Mouse (Mus musculus): ENCODE data around the gene Tex50. TPM values are rescaled to one million over a fixed set of nuclear protein-coding genes. Genes with fewer than 3 reads are reported as not detected.
"Not testable (repeated sequence)": the region's sequence is repeated elsewhere in the genome, so short reads cannot be mapped to it uniquely, and the experiment has no call there.

Gene Tex50
- not detected for total RNA-seq (2021)

GRCm38 (mm10) chr1:161159214-161159613 is at the start of gene Tex50:
Gene Tex50 (minus strand): TSS chr1:161159314.
- DNase-seq (ENCODE audit: extremely low spot score in 1 of 2, low spot score in 1 of 2), result no peak

DNA sequence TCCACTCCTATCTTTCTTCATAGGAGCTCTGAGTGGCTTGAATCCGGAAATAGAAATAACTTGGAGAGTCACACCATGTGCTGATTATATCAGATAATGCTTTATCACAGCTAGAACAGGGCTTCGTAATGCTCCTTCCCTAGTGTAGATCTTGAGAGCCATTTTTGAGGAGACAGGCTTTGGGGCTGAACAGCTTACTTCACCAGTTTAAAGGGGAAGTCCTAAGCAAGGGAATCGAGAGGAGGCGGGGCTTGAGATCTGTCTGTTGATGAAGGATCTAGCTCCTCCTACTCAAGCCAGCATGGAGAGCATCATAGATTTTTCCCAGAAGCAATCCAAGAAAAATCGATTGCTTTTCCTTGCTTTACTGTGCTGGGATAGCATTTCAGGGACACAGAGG is 40.7 kb upstream of the Tex50 start:
- DNase-seq (ENCODE audit: extremely low spot score in 1 of 2, low spot score in 1 of 2), result no peak

DNA sequence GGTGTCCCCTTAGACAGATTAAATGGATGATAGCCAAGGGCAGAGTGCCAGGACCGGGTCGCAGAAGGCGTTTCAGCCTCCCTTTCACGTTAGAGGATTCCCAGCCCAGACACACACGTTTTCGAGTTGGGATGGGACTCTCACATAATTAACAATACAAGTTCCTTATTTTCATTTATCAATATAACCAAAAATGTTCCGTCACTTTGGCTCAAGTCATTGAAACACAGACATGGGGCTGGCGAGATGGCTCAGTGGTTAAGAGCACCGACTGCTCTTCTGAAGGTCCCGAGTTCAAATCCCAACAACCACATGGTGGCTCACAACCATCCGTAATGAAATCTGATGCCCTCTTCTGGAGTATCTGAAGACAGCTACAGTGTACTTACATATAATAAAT is 37.2 kb upstream of the Tex50 start:
- not testable (repeated sequence) for DNase-seq (ENCODE audit: extremely low spot score in 1 of 2, low spot score in 1 of 2)

GRCm38 (mm10) chr1:161195541-161196351 is 36.6 kb upstream of the Tex50 start:
- peak; percentile 21 to 59 for DNase-seq (ENCODE audit: extremely low spot score in 1 of 2, low spot score in 1 of 2)

- no peak for DNase-seq (ENCODE audit: extremely low spot score in 1 of 2, low spot score in 1 of 2)
Observed at GRCm38 (mm10) chr1:161190253-161190910, 31.3 kb upstream of the Tex50 start.

DNA sequence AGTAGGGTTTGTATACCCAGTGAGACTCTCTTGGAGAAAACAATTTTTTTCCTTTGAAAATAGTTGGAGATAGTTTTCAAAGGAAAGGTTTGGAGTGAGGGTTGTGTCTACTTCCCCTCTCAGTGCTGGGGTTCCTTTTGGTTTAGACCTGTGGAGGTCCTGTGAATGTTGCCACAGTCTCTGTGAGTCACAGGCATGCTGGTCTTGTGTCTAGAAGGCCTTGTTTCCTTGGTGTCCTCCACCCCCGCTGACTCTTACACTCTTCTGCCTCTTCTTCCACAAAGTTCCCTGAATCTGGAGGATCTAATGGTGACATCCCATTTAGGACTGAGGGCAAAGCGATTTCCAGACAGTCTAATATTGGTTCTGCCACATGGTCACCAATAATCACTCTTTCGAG is 26.3 kb upstream of the Tex50 start:
- DNase-seq (ENCODE audit: extremely low spot score in 1 of 2, low spot score in 1 of 2), result no peak

DNA sequence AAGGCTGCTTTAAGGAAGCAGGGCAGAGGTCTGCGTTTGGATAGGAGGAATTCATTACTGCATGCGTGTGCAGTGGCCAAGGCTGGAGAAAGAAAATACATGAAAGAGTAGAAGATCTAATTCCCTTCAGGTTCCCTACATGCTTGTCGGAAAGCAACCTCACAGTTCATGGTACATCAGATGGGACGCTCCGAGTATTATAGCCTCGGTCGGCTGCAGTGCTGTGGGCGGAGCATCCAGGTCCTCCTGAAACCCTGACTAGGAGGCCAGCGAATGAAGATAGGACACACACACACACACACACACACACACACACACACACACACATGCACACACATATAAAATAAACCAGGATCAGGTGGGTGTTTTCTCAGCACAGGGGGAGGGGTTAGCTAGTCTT is 24.6 kb upstream of the Tex50 start:
- DNase-seq (ENCODE audit: extremely low spot score in 1 of 2, low spot score in 1 of 2), result no peak

DNA sequence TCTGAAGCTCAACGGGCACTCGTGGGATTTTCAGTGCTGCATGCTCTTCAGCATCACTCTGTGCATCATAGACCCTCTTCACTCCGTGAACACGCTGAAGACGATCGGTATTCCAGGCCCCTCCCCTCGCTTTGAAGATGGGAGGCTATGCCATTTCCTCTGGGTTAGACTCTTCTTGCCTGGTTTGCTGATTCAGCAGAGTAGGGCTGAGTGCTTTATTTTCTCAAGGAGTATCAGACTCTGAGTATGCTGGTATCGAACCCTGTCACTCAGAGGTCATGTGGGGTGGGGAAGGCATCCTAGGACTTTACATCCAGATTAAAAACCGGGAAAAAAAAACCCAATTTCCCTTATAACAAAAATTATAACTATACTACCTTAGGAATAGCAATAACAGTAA is 23.3 kb upstream of the Tex50 start:
- DNase-seq (ENCODE audit: extremely low spot score in 1 of 2, low spot score in 1 of 2), result no peak

DNA sequence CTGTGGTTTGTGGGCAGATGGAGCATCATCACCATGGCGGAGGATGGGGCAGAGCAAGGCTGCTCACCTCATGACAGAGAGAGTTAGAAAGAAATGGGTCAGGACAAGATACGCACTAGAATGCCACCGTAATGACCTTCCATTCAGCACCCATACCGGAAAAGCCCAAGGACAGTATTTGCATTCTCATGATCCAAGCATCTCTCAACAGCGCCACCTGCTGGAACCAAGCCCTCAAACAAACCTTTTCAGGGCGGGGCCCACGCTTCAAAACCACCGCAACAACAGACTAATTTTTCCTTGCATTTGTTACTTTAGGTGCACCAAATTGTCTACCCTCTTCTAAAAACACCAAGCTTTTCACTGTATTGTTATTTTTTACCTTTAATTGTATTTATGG is 21.6 kb upstream of the Tex50 start:
- peak in 1 of 2 experiments; percentile 71 for DNase-seq (ENCODE audit: extremely low spot score in 1 of 2, low spot score in 1 of 2)

DNA sequence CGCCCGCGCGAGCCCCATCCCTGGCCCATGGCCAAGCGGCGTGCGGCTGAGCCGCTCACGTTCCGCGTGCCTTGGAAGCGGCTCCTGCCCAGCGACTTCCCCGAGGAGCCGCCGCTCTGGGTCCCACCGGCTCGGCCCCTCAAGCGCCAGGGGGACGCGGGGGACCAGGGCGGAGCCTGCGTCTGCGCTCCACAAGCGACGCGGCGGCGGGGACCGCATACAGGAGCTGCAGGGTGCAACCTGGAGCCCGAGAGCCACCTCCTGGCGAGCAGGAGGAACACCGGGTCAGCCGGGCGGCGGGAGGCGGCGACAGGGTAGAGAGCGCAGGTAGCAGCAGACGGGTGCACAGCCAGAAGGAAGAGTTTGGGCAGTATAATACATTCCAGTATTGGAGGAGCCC is 11.5 kb upstream of the Tex50 start:
- peak; percentile 54 to 57 for DNase-seq (ENCODE audit: extremely low spot score in 1 of 2, low spot score in 1 of 2)

DNA sequence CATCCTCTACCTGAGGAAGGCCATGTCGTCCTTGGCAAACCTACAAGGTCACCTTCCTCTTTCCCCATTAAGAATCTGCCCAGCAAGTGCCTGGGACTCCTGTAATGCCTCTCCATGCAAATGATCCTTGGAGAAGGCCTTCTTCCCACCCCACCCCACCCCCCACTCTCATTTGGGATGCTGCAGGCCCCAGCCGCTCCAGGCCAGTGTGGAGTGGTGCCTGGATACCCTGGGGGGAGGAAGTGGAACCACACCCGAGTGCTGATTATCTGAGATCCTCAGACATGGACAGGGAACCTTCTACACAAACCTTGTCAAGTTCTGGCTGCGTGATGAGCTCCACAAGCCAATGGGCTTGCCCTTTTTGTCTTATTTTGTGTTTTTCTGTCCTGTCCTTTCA is 1.2 kb upstream of the Tex50 start:
- no peak for DNase-seq (ENCODE audit: extremely low spot score in 1 of 2, low spot score in 1 of 2)

DNA sequence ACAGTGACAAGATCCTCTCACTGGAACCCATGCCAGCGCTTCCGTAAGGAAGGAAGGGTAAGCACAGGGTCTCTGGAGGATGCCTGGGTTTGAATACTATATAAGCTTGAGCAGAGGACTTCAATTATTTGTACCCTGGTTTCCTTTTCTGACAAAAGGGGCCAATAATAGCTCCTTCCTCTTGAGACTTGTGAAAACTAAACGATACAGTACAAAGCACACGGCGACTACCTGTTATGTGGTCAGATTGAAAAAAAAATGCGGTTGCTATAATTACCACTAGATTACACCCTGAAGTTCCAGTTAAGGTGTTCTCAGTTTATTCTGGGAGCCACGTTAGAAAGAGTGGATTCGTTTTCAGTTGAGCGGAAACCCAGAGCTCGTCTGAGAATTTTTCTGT is 2.6 kb downstream of the Tex50 start:
- no peak for DNase-seq (ENCODE audit: extremely low spot score in 1 of 2, low spot score in 1 of 2)

DNA sequence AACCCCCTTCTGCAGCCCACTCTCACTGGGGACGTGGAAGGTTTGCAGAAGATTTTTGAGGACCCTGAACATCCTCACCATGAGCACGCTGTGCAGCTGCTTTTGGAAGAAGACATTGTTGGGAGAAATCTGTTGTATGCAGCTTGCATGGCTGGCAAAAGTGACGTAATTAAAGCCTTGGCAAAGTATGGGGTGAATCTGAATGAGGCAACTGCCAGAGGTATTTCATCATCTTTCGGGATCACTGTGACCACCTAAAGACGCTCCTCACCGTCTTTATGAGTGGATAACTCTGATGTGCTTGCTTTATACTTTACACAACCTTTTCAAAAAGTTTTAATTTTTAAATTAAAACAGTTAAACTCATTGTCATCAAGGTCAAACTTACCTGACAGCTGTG is 8.0 kb downstream of the Tex50 start:
- DNase-seq (ENCODE audit: extremely low spot score in 1 of 2, low spot score in 1 of 2), result no peak

GRCm38 (mm10) chr1:161147888-161148287 is 11.2 kb downstream of the Tex50 start:
- DNase-seq (ENCODE audit: extremely low spot score in 1 of 2, low spot score in 1 of 2), result no peak

DNA sequence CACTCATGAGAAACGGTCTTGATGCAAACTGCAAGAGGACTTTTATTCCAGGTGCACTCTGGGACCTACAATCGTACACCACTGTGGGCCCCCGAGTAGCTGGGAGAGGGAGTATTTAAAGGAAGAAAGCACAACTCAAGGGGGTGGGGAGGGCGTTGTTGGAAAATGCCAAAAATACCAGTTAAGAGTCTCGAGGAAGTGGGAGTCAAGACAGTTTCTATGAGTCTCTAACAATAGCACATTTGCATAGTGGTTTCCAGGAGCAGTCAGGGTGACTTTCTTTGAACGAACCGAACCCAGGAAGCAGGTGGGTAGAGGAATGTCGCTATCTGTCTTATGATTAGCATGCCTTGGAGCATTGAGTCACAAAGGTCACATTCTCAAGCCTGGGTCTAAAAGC is 13.5 kb downstream of the Tex50 start:
- not testable (repeated sequence) for DNase-seq (ENCODE audit: extremely low spot score in 1 of 2, low spot score in 1 of 2)

GRCm38 (mm10) chr1:161143216-161143615 is 15.9 kb downstream of the Tex50 start:
- peak in 1 of 2 experiments; percentile 5 for DNase-seq (ENCODE audit: extremely low spot score in 1 of 2, low spot score in 1 of 2)

GRCm38 (mm10) chr1:161142531-161143159 is 16.5 kb downstream of the Tex50 start, which contains the start of gene Ankrd45:
Gene Ankrd45 (plus strand): TSS chr1:161142691.
- DNase-seq (ENCODE audit: extremely low spot score in 1 of 2, low spot score in 1 of 2), result peak; percentile 39 to 54

DNA sequence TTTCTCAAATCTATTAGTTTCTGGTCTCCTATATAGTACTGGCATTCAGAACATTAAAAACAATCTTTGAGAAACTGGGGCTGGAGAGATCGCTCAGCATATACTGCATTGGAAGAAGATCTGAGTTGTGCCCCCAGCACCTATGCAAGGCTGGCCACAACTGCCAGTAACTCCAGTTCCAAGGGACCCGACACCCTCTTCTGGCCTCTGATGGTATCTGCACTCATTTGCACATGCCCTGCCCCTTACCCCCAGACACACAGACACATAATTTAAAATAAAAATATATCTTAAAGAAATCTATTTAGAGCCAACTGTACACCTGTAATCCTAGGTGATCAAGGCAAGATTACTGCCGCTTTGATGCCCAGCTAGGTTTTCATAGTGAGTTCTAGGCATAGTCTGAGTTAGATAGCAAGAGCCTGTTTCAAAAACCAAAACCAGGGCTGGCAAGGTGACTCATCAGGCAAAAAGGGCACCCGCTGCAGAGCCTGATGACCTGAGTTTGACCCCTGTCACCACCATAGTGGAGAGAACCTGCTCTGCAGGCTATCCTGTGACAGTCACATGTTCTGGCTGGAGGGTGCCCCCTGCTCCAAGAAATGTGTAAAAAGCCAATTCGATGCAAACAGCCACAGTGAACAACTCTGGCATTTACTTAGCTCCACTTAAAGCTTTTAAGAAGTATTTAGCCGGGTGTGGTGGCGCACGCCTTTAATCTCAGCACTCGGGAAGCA is 18.9 kb downstream of the Tex50 start:
- no peak for DNase-seq (ENCODE audit: extremely low spot score in 1 of 2, low spot score in 1 of 2)

GRCm38 (mm10) chr1:161139496-161139895 is 19.6 kb downstream of the Tex50 start:
- no peak for DNase-seq (ENCODE audit: extremely low spot score in 1 of 2, low spot score in 1 of 2)

DNA sequence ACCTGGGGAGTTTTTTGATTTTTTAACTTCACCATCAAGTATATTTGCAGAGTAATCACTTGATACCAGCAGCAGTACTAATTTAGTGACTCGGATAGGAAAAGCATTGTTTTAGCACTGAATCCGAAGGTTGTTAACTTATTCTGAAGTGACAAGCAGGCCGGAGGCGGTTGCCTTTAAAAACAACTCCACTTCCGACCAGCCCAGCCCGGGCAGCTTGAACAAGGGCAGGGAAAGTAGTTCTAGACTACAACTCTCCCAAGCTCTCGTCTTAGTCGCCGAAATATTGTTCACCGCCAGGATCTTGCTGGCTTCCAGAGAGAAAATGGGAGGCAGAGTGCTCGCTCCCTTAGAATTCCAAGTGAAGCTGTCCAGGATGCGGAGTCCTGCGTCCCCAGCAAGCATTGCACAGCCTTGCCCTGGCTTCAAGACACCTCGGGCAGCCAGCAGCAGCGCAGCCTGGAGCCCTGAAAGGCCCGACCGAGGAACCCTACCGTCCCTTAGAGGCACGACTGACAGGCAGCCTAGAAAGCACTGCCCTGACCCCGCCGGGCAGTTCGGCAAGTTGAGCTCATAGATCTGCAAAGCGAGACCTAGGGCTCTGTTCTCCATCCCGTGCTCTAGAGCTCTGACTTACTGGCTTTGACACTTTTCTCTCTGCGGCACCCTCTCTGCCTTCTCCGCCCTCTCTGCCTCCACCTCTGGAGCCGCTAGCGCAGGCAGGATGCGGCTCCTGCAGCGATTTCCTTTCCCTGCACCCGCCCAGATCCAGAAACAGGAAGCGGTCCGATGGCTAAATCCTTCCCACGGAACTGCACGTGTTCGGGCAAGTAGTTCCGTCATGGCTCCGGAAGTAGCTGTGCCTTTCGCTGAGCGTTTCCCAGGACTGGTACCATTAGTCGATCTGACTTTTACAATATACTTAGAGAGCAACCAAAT is 28.1 kb downstream of the Tex50 start, which contains the start of gene Klhl20:
Gene Klhl20, minus strand, starts transcription at position 786 of the 939 bp plus-strand sequence.
- peak; percentile 96 to 98 for DNase-seq (ENCODE audit: extremely low spot score in 1 of 2, low spot score in 1 of 2)
